Mouse (Mus musculus) C2C12 (cell line): ENCODE measurements around the gene Als2cr12.

ENCODE experiments used
- CTCF ChIP-seq: IDR thresholded peaks from one replicate; pipeline ENCODE4 v1.5.1; 2011; ENCODE audit not compliant: control insufficient read depth, insufficient read depth, insufficient read length
- USF1 ChIP-seq: IDR thresholded peaks from one replicate; pipeline ENCODE4 v1.6.1; 2011; ENCODE audit warnings: low read depth, mild to moderate bottlenecking, control low read depth, moderate library complexity

DNA sequence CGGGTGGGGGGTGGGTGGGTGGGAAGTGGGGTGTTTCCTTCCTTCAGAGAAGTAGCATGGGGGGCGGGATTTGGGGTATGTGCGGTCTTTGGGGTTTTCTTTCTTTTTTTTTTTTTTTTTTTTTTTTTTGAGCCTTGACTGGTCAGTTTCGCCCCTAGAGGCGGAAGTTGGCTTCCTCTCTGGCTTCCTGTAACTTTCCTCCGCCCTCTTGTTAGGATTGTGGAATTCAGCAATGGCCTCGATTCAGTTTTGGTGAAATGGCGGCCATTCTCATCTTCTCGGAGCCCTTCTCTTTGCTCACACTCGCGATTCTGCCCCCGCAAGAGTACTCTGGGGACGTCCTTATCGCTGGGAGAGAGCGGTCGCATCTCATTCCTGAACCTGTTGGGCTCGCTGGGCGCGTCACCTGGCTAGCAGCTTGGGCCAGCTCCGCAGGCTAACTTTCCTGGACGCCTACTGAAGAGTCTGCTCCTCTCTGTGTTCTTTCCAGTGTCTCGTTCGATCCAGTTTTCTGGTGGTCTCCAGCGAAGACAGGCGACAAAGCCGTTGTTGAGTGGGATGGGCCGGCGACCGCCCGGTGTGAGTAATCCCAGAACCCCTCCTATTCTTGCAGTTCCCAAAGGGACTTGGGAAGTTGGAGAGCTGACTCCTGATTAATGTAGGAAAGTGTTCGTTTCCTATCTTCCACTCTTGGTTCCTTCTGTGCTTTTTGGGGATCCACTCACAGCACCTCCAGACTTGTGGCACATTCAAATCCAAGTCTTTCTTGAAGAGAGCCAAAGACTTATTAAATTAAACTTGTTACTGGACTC lies 17.5 kb upstream of the Als2cr12 start:
- TF ChIP-seq CTCF (no peak), USF1 (no peak)
